Comparison of ENCODE assay signal across 9 mouse cellular contexts in genomic region chr2:30106364-30106763, GRCm38 (mm10). TPM values are rescaled to one million over a fixed set of nuclear protein-coding genes. Genes with fewer than 3 reads are reported as not detected.
DNase-seq lines count a peak whose midpoint lies in the region; ATAC-seq and TF ChIP-seq lines count a peak whose summit lies in the region.
"Had no signal": no experiment of that assay in that cellular context is flagged by ENCODE, and none has a peak within 500 bp of the region (broad histone marks: within the 10 kb centered on the region; RNA-seq: fewer than 3 reads in every experiment).

No protein-coding gene starts in this region.

- no peak overlapping the region for H3K4me3 ChIP-seq in embryonic facial prominence, embryonic 11.5 days (ENCODE audit: low read depth, low read length)
- H3K4me3 ChIP-seq in lung, adult 2 months (replicated peaks; ENCODE audit: extremely low read depth, low read depth, low read length): no peak overlapping the region
- H3K4me3 ChIP-seq: stomach, embryonic 15.5 days had no signal

- H3K9ac ChIP-seq in embryonic facial prominence, embryonic 11.5 days (replicated peaks; ENCODE audit: low read length): no peak overlapping the region
- H3K9ac ChIP-seq: stomach, embryonic 15.5 days had no signal

- H3K4me2 ChIP-seq in embryonic facial prominence, embryonic 11.5 days (ENCODE audit: low read depth, low read length): no peak overlapping the region
- H3K4me2 ChIP-seq: stomach, embryonic 15.5 days had no signal

- H3K4me1 ChIP-seq in embryonic facial prominence, embryonic 11.5 days (ENCODE audit: control insufficient read depth, insufficient read depth, low read length): no peaks in the 10 kb centered on the region
- H3K4me1 ChIP-seq in lung, adult 2 months (ENCODE audit: control insufficient read depth, insufficient read depth, low read length): no peaks in the 10 kb centered on the region
- H3K4me1 ChIP-seq: stomach, embryonic 15.5 days had no signal

- TF ChIP-seq POLR2A in lung, adult 2 months (IDR thresholded peaks at IDR 0.05; ENCODE audit: borderline replicate concordance, extremely low read depth, low read depth, low read length): no peak

- TF ChIP-seq CTCF in lung, adult 2 months (IDR thresholded peaks at IDR 0.05; ENCODE audit: insufficient read depth, low read length): peak; percentile 80

- ATAC-seq in embryonic facial prominence, embryonic 11.5 days (replicated peaks; ENCODE audit: insufficient number of reproducible peaks, low FRiP score, low TSS enrichment, low read depth): no peak

- no peak overlapping the region for H3K27ac ChIP-seq in embryonic facial prominence, embryonic 11.5 days (replicated peaks; ENCODE audit: low read depth, low read length)
- H3K27ac ChIP-seq: stomach, embryonic 15.5 days had no signal

- DNase-seq in cerebellum, postnatal 10 days: peak; percentile 70 to 71
- no peak for DNase-seq in cerebellum, adult 11 months
- peak; percentile 36 to 43 for DNase-seq in left cerebral cortex, adult 18-20 months (ENCODE audit: low spot score in 2 of 2)
- no peak for DNase-seq in left cerebral cortex, adult 11 months (ENCODE audit: low spot score)
- DNase-seq in Muller cell, postnatal 12 days (ENCODE audit: inconsistent ontology term): peak; percentile 14
- peak; percentile 62 for DNase-seq in embryonic facial prominence, embryonic 11.5 days (ENCODE audit: low spot score)
- DNase-seq in lung, adult 2 months: no peak
- DNase-seq in testis, postnatal 10 days (ENCODE audit: low spot score): peak; percentile 71

- H3K27me3 ChIP-seq in embryonic facial prominence, embryonic 11.5 days (ENCODE audit: control insufficient read depth, insufficient read depth, low read length): no peaks in the 10 kb centered on the region
- H3K27me3 ChIP-seq: stomach, embryonic 15.5 days had no signal

- H3K36me3 ChIP-seq in embryonic facial prominence, embryonic 11.5 days (replicated peaks; ENCODE audit: control insufficient read depth, insufficient read depth, low read depth, low read length): peaks cover 3% of the 10 kb centered on the region; the same call in 1 of the 2 replicates

- no peaks in the 10 kb centered on the region for H3K9me3 ChIP-seq in embryonic facial prominence, embryonic 11.5 days (replicated peaks; ENCODE audit: control insufficient read depth, low read length)
- H3K9me3 ChIP-seq: stomach, embryonic 15.5 days had no signal

RNA-seq across cellular contexts. Expression of gene Zdhhc12, which starts 12.9 kb away (rescaled TPM):
- total RNA-seq in left cerebral cortex, adult 18-20 months (2021): 1 to 10 TPM; 6.1 to 6.7 TPM
- 30.9 and 31.6 TPM in 2 replicates for polyA plus RNA-seq in embryonic facial prominence, embryonic 11.5 days (2014; fragmentation: Nextera tagmentation; extraction: Ambion mirVana)
- polyA plus RNA-seq in lung, adult 2 months (2012; rRNA removed): 63.0 and 65.3 TPM in 2 replicates

RNA-seq across cellular contexts. Expression of gene Zer1, which starts 18.0 kb away (rescaled TPM):
- total RNA-seq in left cerebral cortex, adult 18-20 months (2021): 100 to 1,000 TPM; 146 to 156 TPM
- polyA plus RNA-seq in embryonic facial prominence, embryonic 11.5 days (2014; fragmentation: Nextera tagmentation; extraction: Ambion mirVana): 5.2 and 5.3 TPM in 2 replicates
- 52.0 and 56.6 TPM in 2 replicates for polyA plus RNA-seq in lung, adult 2 months (2012; rRNA removed)

RNA-seq across cellular contexts. Expression of gene Tbc1d13, which starts 27.2 kb away (rescaled TPM):
- total RNA-seq in left cerebral cortex, adult 18-20 months (2021): 10 to 100 TPM; 43.7 to 50.5 TPM
- polyA plus RNA-seq in embryonic facial prominence, embryonic 11.5 days (2014; fragmentation: Nextera tagmentation; extraction: Ambion mirVana): 11.0 and 14.1 TPM in 2 replicates
- polyA plus RNA-seq in lung, adult 2 months (2012; rRNA removed): 43.3 and 56.6 TPM in 2 replicates

RNA-seq across cellular contexts. Expression of gene Pkn3, which starts 28.9 kb away (rescaled TPM):
- total RNA-seq in left cerebral cortex, adult 18-20 months (2021): 1 to 10 TPM; 3.8 TPM
- 7.8 and 8.8 TPM in 2 replicates for polyA plus RNA-seq in embryonic facial prominence, embryonic 11.5 days (2014; fragmentation: Nextera tagmentation; extraction: Ambion mirVana)
- 29.0 and 31.3 TPM in 2 replicates for polyA plus RNA-seq in lung, adult 2 months (2012; rRNA removed)

RNA-seq across cellular contexts. Expression of gene Set, which starts 49.2 kb away (rescaled TPM):
- 100 to 1,000 TPM; 191 to 199 TPM for total RNA-seq in left cerebral cortex, adult 18-20 months (2021)
- polyA plus RNA-seq in embryonic facial prominence, embryonic 11.5 days (2014; fragmentation: Nextera tagmentation; extraction: Ambion mirVana): 705 and 768 TPM in 2 replicates
- polyA plus RNA-seq in lung, adult 2 months (2012; rRNA removed): 35.5 and 39.7 TPM in 2 replicates

Comparison
In these comparisons a context has a peak if more than half of its experiments do, and no peak if none do; other contexts are left out.
1. DNase-seq: peak in cerebellum, postnatal 10 days (2 of 2), left cerebral cortex, adult 18-20 months (2 of 2), Muller cell, postnatal 12 days (single experiment), embryonic facial prominence, embryonic 11.5 days (single experiment) and testis, postnatal 10 days (single experiment); none in cerebellum, adult 11 months (single experiment), left cerebral cortex, adult 11 months (single experiment) and lung, adult 2 months (single experiment).